Mouse (Mus musculus) embryonic facial prominence, embryonic 14.5 days (tissue): ENCODE measurements at regions not wholly inside any gene's neighbourhood (a gene's known extent, or its start where the extent isn't known, plus 50 kb on each side); places are given as distances from the start of the nearest gene placed in this dataset.

ENCODE experiments used
- ATAC-seq: fragments of 200-750 bp; cut with Nextera tagmentation; 2 replicates; pipeline ENCODE4 v1.8.0; 2017; ENCODE audit warnings: low read depth, moderate number of reproducible peaks, moderate TSS enrichment
- DNase-seq: peaks from one replicate; pipeline ENCODE4 v3.0.0-alpha.2; 2015; ENCODE audit warnings: low spot score
- H3K27ac ChIP-seq: fragments of 300-500 bp; sonication (generic); replicated peaks from 2 replicates; pipeline ENCODE4 v1.5.1; 2014; ENCODE audit warnings: low read depth, mild to moderate bottlenecking, low read length, moderate library complexity
- H3K27me3 ChIP-seq: fragments of 300-500 bp; sonication (generic); replicated peaks from 2 replicates; pipeline ENCODE4 v1.6.1; 2014; ENCODE audit warnings: low read length; ENCODE audit not compliant: control insufficient read depth, insufficient read depth
- H3K36me3 ChIP-seq: fragments of 300-500 bp; sonication (generic); 2 replicates; pipeline ENCODE4 v1.6.1; 2014; ENCODE audit warnings: low read length, mixed read lengths; ENCODE audit not compliant: control insufficient read depth, insufficient read depth
- H3K4me1 ChIP-seq: fragments of 300-500 bp; sonication (generic); 2 replicates; pipeline ENCODE4 v1.6.1; 2014; ENCODE audit warnings: antibody characterized with exemption, low read length; ENCODE audit not compliant: control insufficient read depth, insufficient read depth
- H3K4me2 ChIP-seq: fragments of 300-500 bp; sonication (generic); 2 replicates; pipeline ENCODE4 v1.6.1; 2014; ENCODE audit warnings: low read depth, mild to moderate bottlenecking, low read length, moderate library complexity, mixed read lengths
- H3K4me3 ChIP-seq: fragments of 300-500 bp; sonication (generic); 2 replicates; pipeline ENCODE4 v1.5.1; 2014; ENCODE audit warnings: low read depth, mild to moderate bottlenecking, low read length
- H3K9ac ChIP-seq: fragments of 300-500 bp; sonication (generic); 2 replicates; pipeline ENCODE4 v1.6.1; 2014; ENCODE audit warnings: low read depth, mild to moderate bottlenecking, low read length, moderate library complexity, mixed read lengths
- H3K9me3 ChIP-seq: fragments of 300-500 bp; sonication (generic); 2 replicates; pipeline ENCODE4 v1.6.1; 2016; ENCODE audit warnings: low read length; ENCODE audit not compliant: control insufficient read depth
- WGBS: fragments of 180-500 bp; shearing (Covaris S2); extraction: QIAGEN DNeasy Blood & Tissue Kit; methylation state at CpG from one replicate; pipeline ENCODE4 v1.1.7; 2014; 5-methylcytosine and 5-hydroxymethylcytosine counted together

DNA sequence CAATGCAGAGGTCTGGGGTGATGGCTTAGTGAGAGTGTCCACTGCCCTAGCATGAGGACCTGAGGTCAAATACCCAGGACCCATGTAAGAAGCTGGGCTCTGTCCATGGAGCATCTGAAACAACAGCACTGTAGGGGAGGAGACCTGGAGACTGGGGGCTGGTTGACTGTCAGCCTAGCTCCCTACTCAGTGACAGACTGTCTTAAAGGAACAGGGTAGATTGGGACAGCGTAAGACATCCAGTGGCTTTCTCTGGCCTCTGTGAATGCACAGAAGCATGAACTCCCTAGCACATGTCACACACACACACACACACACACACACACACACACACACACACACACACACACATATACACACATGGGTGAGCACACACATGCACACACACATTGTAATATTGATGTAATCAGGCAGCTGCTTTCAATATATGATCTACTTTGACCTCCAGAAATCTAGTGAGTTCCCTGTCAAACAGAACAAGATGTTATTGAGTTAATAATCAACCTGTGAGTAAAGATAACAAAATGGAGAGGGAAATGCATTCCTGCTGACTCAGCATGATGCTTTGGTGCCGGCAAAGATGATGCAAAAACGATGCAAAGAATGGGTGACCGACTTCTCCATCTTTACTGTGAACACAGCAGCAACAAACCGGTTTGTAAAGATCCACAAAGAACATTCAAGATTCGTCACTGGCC lies 133.6 kb upstream of the Zfp217 start:
- WGBS = 79% methylated on average over 6 of the region's 6 CpGs
- Histone ChIP-seq H3K9ac (no peak overlapping the region), H3K4me1 (peaks cover 6% of the 10 kb centered on the region), H3K4me2 (no peak overlapping the region), H3K36me3 (no peaks in the 10 kb centered on the region), H3K27me3 (no peaks in the 10 kb centered on the region), H3K27ac (no peak overlapping the region), H3K9me3 (no peaks in the 10 kb centered on the region), H3K4me3 (no peak overlapping the region)
- DNase-seq (no peak), ATAC-seq (no peak)

DNA sequence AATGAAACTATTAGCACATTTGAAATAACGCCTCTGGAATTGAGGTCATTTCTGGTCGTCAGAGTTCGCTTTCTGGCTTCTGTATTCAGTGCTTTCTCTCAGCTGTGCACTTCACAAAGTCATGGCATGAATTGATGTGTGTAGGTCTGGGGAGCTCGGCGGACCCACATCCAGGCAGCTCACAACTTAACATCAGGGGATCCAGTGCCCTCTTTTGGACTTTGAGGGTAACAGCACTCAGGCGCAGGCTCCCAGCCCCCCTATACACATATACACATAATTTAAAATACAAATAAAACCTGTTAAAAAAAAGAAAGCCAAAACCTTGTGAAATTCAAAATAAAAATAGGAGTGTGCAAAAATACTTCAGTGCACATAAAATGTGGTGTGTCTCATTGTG lies 132.8 kb upstream of the Zfp217 start:
- H3K4me3 ChIP-seq = no peak overlapping the region
- no peaks in the 10 kb centered on the region for H3K36me3 ChIP-seq
- H3K4me2 ChIP-seq = no peak overlapping the region
- ATAC-seq (no peak), DNase-seq (no peak)
- no peak overlapping the region for H3K27ac ChIP-seq
- WGBS = 60% methylated on average over 6 of the region's 6 CpGs
- peaks cover 5% of the 10 kb centered on the region; the same call in 1 of the 2 replicates for H3K4me1 ChIP-seq
- no peaks in the 10 kb centered on the region for H3K27me3 ChIP-seq
- no peaks in the 10 kb centered on the region for H3K9me3 ChIP-seq
- H3K9ac ChIP-seq = no peak overlapping the region

DNA sequence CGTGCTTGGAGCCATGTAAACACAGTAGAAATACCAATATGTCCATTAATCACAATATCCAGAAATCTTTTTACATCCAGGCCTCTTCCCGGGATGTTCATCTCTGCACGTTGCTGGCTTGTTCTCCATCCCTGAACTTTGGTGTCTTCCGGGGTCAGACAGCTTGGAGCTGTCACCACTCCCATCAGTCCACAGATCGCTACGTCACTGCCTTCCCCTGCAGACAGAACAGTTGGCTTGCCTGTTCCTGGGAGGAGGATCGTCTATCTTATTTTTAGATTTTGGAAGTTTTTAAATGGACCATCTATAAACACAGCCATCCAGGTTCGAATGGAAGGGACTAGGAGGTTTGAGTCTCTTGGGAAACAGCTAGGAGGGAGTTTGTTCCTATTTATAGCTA lies 130.0 kb upstream of the Zfp217 start:
- Histone ChIP-seq H3K9ac (no peak overlapping the region), H3K4me2 (no peak overlapping the region), H3K27ac (no peak overlapping the region), H3K4me1 (peaks cover 5% of the 10 kb centered on the region; the same call in 1 of the 2 replicates), H3K9me3 (no peaks in the 10 kb centered on the region), H3K27me3 (no peaks in the 10 kb centered on the region), H3K36me3 (no peaks in the 10 kb centered on the region), H3K4me3 (no peak overlapping the region)
- WGBS = 51% methylated on average over 8 of the region's 8 CpGs
- DNase-seq (no peak), ATAC-seq (no peak)

DNA sequence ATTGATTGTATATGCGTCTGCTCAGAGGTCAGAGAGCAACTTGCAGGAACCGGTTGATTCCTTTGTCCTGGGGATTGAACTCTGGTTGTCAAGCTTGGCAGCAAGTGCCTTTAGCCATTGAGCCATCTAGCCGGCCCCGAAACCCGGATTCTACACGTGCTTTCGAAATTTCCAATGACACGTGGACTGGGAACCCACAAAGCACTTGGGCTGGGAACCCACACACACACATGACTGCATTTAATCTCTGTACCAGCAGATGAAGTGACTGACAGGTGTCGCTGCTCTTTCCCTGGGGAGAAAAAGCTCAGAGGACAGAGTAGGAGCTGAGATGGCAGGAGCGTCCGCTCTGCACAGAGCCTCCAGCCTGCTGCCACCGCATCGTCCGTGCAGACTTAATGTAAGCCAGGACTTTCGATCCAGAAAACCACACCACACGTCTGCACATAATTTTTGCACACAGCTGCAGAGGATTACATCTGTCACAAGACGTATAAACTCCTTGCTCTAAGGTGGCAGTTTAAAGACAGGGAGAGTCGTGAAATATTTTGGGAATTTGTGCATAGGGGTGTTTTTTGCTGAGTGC lies 129.4 kb upstream of the Zfp217 start:
- Histone ChIP-seq H3K27ac (no peak overlapping the region), H3K4me2 (no peak overlapping the region), H3K4me1 (peaks cover 5% of the 10 kb centered on the region; the same call in 1 of the 2 replicates), H3K9ac (0 out of 2 replicates have a peak overlapping the region, but pooled peaks have one; percentile 15), H3K36me3 (no peaks in the 10 kb centered on the region), H3K27me3 (no peaks in the 10 kb centered on the region), H3K4me3 (no peak overlapping the region), H3K9me3 (no peaks in the 10 kb centered on the region)
- DNase-seq (peak; percentile 60), ATAC-seq (0 out of 2 replicates have a peak, but pooled peaks have one; percentile 26)
- 53% methylated on average over 18 of the region's 18 CpGs for WGBS

DNA sequence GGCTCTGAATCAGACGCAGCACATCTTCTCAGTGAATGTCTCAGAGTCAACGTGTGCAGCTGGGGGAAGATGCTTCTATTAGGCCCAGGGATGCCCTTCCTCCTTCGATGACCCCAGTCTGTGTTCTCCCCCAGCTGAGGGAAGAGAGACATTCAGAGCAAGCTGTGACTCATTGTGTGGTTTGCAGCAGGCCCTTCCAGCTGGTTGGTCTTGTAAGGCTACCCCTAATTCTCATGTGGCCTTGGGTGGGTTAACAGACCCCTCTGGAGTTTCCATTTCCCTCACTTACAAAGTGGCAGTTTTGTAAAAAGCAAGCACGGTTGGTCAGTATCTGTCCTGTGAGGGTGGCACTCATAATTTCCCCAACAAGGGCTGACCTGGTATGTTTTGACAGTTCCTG lies 127.8 kb upstream of the Zfp217 start:
- WGBS = 56% methylated on average over 4 of the region's 4 CpGs
- peaks cover 5% of the 10 kb centered on the region; the same call in 1 of the 2 replicates for H3K4me1 ChIP-seq

DNA sequence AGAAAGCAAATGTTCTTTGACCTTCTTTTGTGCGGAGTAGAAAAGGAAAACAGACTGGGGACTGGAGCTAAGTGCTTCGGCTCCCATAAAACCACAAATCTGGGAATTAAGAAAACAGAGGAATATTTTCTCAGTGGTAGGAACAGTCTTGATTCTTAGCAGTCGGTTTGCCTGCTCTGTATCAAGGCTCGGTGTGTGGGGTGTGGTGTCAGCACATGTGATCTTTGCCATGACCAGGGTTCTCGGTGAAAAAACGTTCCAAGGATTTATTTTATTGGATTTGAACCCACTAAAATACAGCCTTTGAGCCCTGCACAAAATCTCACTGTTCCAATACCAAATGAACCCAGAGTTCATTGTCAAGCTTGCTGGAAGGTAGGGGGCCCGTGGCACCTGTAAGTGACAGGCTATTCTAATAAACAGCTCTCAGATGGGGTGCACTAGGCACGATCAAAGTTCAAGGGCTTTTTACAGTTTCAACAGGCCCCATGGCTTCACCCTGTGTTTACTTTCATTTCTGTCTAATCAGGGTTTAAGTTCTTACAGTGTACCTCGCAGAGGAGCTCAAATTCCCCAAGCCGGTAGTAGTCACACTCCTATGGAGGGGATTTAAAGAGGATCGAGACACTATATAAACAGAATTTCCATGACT lies 122.1 kb upstream of the Zfp217 start:
- no peaks in the 10 kb centered on the region for H3K36me3 ChIP-seq
- WGBS = 53% methylated on average over 11 of the region's 11 CpGs
- no peak overlapping the region for H3K4me2 ChIP-seq
- H3K4me3 ChIP-seq = no peak overlapping the region
- DNase-seq (no peak), ATAC-seq (no peak)
- peaks cover 19% of the 10 kb centered on the region for H3K4me1 ChIP-seq
- no peak overlapping the region for H3K9ac ChIP-seq
- H3K9me3 ChIP-seq = peaks cover 8% of the 10 kb centered on the region
- no peaks in the 10 kb centered on the region for H3K27me3 ChIP-seq
- no peak overlapping the region for H3K27ac ChIP-seq

More for the DNA sequence above, 127.8 kb upstream of the Zfp217 start:
- Histone ChIP-seq H3K9ac (no peak overlapping the region), H3K4me3 (no peak overlapping the region), H3K27ac (no peak overlapping the region), H3K27me3 (no peaks in the 10 kb centered on the region), H3K4me2 (no peak overlapping the region), H3K36me3 (no peaks in the 10 kb centered on the region), H3K9me3 (peaks cover 8% of the 10 kb centered on the region)
- DNase-seq (no peak), ATAC-seq (no peak)

DNA sequence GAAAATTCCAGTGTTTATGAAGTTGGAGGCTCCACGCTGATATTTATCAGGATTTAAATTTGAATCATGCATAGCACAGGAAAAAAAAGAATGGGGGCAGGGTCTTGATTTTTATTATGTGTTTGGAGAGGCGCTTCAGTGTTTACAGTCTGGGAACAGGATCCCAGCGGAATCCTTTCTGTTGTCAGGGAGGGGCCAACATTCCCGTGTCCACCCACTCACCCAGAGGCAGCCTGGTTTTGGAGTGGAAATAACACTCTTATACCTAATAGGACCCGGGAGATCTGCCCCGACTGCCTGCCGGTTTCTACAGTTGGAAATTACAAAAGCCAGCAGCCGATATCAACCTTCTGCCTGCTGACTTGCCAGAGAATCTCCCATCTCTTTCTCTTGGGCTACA lies 120.2 kb upstream of the Zfp217 start:
- peaks cover 8% of the 10 kb centered on the region for H3K9me3 ChIP-seq
- DNase-seq (peak; percentile 63), ATAC-seq (no peak)
- no peak overlapping the region for H3K9ac ChIP-seq
- H3K4me1 ChIP-seq = peaks cover 19% of the 10 kb centered on the region
- H3K4me2 ChIP-seq = no peak overlapping the region
- WGBS = 26% methylated on average over 8 of the region's 8 CpGs
- H3K27ac ChIP-seq = peak overlapping the region; percentile 71; the same call in 1 of the 2 replicates
- H3K36me3 ChIP-seq = no peaks in the 10 kb centered on the region
- no peaks in the 10 kb centered on the region for H3K27me3 ChIP-seq
- H3K4me3 ChIP-seq = no peak overlapping the region

DNA sequence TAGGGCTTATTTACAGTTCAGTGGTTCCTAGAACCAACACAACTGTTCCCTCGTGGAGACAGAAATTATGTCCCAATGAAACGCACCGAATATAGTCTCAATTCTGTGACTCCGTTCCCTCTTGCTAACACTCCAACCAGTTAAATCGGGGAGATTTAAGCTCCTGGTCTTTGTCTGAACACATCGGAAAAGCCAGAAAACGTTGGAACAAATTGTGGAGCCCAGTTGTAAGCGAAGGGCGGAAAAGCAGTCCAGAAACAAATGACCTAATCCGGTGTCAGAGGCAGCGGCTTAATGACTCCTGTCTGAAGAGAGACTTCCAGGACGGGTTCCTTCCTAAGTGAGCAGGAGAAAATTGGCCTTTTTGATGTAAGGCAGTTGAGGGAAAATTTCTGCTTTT lies 119.2 kb upstream of the Zfp217 start:
- WGBS = 5% methylated on average over 12 of the region's 12 CpGs
- Histone ChIP-seq H3K27me3 (no peaks in the 10 kb centered on the region), H3K27ac (peak overlapping the region; percentile 71), H3K4me2 (peak overlapping the region; percentile 54), H3K9ac (peak overlapping the region; percentile 17; the same call in 1 of the 2 replicates), H3K36me3 (no peaks in the 10 kb centered on the region), H3K4me1 (peaks cover 19% of the 10 kb centered on the region), H3K4me3 (peak overlapping the region; percentile 26), H3K9me3 (peaks cover 8% of the 10 kb centered on the region)
- DNase-seq = peak; percentile 70
- ATAC-seq = no peak; the same call in 1 of the 2 replicates
